Mouse (Mus musculus) CH12.LX (cell line): ENCODE data around the gene Dnmbp. TPM values are rescaled to one million over a fixed set of nuclear protein-coding genes. Genes with fewer than 3 reads are reported as not detected.

Experiments used
- DNase-seq: peaks from one replicate; pipeline ENCODE4 v3.0.0-alpha.2; 2013; ENCODE audit errors: extremely low read depth
- H3K27ac ChIP-seq: 2 replicates; pipeline ENCODE4 v1.5.1; 2012; ENCODE audit warnings: low read depth, mild to moderate bottlenecking, control low read depth, moderate library complexity; ENCODE audit not compliant: insufficient read depth
- H3K27me3 ChIP-seq: replicated peaks from 2 replicates; pipeline ENCODE3; 2012; ENCODE audit warnings: inconsistent platforms
- H3K36me3 ChIP-seq, 2 experiments: replicated peaks in 1 of 2; 2 replicates each; pipeline versions ENCODE3 to v1.6.1; 2012; ENCODE audit warnings: inconsistent platforms in 1 of 2, low read length in 1 of 2, mild to moderate bottlenecking in 1 of 2, mixed read lengths in 1 of 2, moderate library complexity in 1 of 2; ENCODE audit not compliant: control insufficient read depth in 1 of 2, insufficient read depth in 1 of 2
- H3K4me1 ChIP-seq, 2 experiments: 2 replicates each; pipeline ENCODE4 v1.6.1; 2012; ENCODE audit warnings: inconsistent platforms in 1 of 2, moderate library complexity in 1 of 2; ENCODE audit not compliant: insufficient read depth in 2 of 2, control insufficient read depth in 1 of 2
- H3K4me2 ChIP-seq: 2 replicates; pipeline ENCODE4 v1.6.1; 2012; ENCODE audit warnings: low read depth, mild to moderate bottlenecking, control low read depth; ENCODE audit not compliant: poor library complexity, insufficient read depth, severe bottlenecking
- H3K4me3 ChIP-seq, 3 experiments: fragments of 150-350 bp in 1 of 3; sonication (generic) in 1 of 3; replicated peaks in 1 of 3; 2 replicates each; pipeline versions ENCODE3 to v1.5.1; 2011 to 2012; ENCODE audit warnings: low read depth in 2 of 3, low read length in 2 of 3, mild to moderate bottlenecking in 2 of 3, moderate library complexity in 2 of 3, control low read depth in 1 of 3, improper control_type of control experiment in 1 of 3, inconsistent platforms in 1 of 3, mixed read lengths in 1 of 3; ENCODE audit not compliant: poor library complexity in 1 of 3
- H3K79me2 ChIP-seq: replicated peaks from 2 replicates; pipeline ENCODE4 v1.6.1; 2012; ENCODE audit warnings: mild to moderate bottlenecking, moderate library complexity; ENCODE audit not compliant: control insufficient read depth, poor library complexity, insufficient read depth, severe bottlenecking; ENCODE audit errors: extremely low read depth
- H3K9ac ChIP-seq: 2 replicates; pipeline ENCODE4 v1.6.1; 2012; ENCODE audit warnings: low read depth, mild to moderate bottlenecking, control low read depth, moderate library complexity; ENCODE audit not compliant: insufficient read depth
- H3K9me3 ChIP-seq: replicated peaks from 2 replicates; pipeline ENCODE3; 2012; ENCODE audit warnings: low read length, inconsistent platforms, mixed read lengths
- BHLHE40 ChIP-seq: IDR thresholded peaks from 2 replicates; pipeline ENCODE4 v1.6.1; 2011; ENCODE audit warnings: mild to moderate bottlenecking, low read depth, low read length, improper control_type of control experiment
- CHD2 ChIP-seq: IDR thresholded peaks from 2 replicates; pipeline ENCODE4 v1.6.1; 2011; ENCODE audit warnings: low read length, improper control_type of control experiment
- CTCF ChIP-seq, 2 experiments: IDR thresholded peaks in 1 of 2; conservative IDR thresholded peaks in 1 of 2; 2 replicates each; pipeline ENCODE4 v1.5.1; 2011 to 2012; ENCODE audit warnings: low read depth in 2 of 2, low read length in 2 of 2, improper control_type of control experiment in 1 of 2, inconsistent platforms in 1 of 2, mild to moderate bottlenecking in 1 of 2, moderate library complexity in 1 of 2
- ELF1 ChIP-seq: IDR thresholded peaks from 2 replicates; pipeline ENCODE4 v1.6.1; 2014; ENCODE audit warnings: low read depth, mild to moderate bottlenecking, inconsistent platforms, low read length, improper control_type of control experiment
- EP300 ChIP-seq: IDR thresholded peaks from 2 replicates; pipeline ENCODE4 v1.6.1; 2011; ENCODE audit warnings: low read length, improper control_type of control experiment
- ETS1 ChIP-seq: conservative IDR thresholded peaks from 2 replicates; pipeline ENCODE4 v1.6.1; 2012; ENCODE audit warnings: low read depth, mild to moderate bottlenecking, inconsistent platforms, low read length, improper control_type of control experiment, moderate library complexity
- IRF4 ChIP-seq: IDR thresholded peaks from 2 replicates; pipeline ENCODE4 v1.6.1; 2014; ENCODE audit warnings: low read depth, mild to moderate bottlenecking, inconsistent platforms, low read length, improper control_type of control experiment
- JUND ChIP-seq: conservative IDR thresholded peaks from 2 replicates; pipeline ENCODE4 v1.6.1; 2011; ENCODE audit warnings: low read depth, low read length, improper control_type of control experiment
- MAZ ChIP-seq: IDR thresholded peaks from 2 replicates; pipeline ENCODE4 v1.6.1; 2012; ENCODE audit warnings: low read depth, mild to moderate bottlenecking, inconsistent platforms, low read length, improper control_type of control experiment, moderate library complexity
- MEF2A ChIP-seq: IDR thresholded peaks from 2 replicates; pipeline ENCODE4 v1.6.1; 2014; ENCODE audit warnings: low read depth, mild to moderate bottlenecking, inconsistent platforms, low read length, improper control_type of control experiment, borderline replicate concordance
- MXI1 ChIP-seq: IDR thresholded peaks from 2 replicates; pipeline ENCODE4 v1.6.1; 2011; ENCODE audit warnings: mild to moderate bottlenecking, low read depth, low read length, improper control_type of control experiment
- MYC ChIP-seq: IDR thresholded peaks from 2 replicates; pipeline ENCODE4 v1.6.1; 2011; ENCODE audit warnings: low read depth, mild to moderate bottlenecking, improper control_type of control experiment, low read length
- NELFE ChIP-seq: IDR thresholded peaks from 2 replicates; pipeline ENCODE4 v1.6.1; 2011; ENCODE audit warnings: low read depth, low read length, improper control_type of control experiment
- PAX5 ChIP-seq: IDR thresholded peaks from 2 replicates; pipeline ENCODE4 v1.6.1; 2012; ENCODE audit warnings: low read length, inconsistent platforms, mixed read lengths
- POLR2A ChIP-seq: IDR thresholded peaks from 2 replicates; pipeline ENCODE4 v1.6.1; 2011; ENCODE audit warnings: low read depth, mild to moderate bottlenecking, improper control_type of control experiment, low read length
- POLR2AphosphoS2 ChIP-seq: IDR thresholded peaks from 2 replicates; pipeline ENCODE4 v1.6.1; 2011; ENCODE audit warnings: low read depth, low read length, improper control_type of control experiment
- SIN3A ChIP-seq: IDR thresholded peaks from 2 replicates; pipeline ENCODE4 v1.6.1; 2012; ENCODE audit warnings: low read length, improper control_type of control experiment, inconsistent platforms
- SMC3 ChIP-seq: IDR thresholded peaks from 2 replicates; pipeline ENCODE4 v1.6.1; 2011; ENCODE audit warnings: low read depth, low read length, improper control_type of control experiment
- UBTF ChIP-seq: IDR thresholded peaks from 2 replicates; pipeline ENCODE4 v1.6.1; 2012; ENCODE audit warnings: low read depth, mild to moderate bottlenecking, inconsistent platforms, low read length, improper control_type of control experiment, moderate library complexity
- ZC3H11A ChIP-seq: IDR thresholded peaks from 2 replicates; pipeline ENCODE4 v1.6.1; 2012; ENCODE audit warnings: low read depth, mild to moderate bottlenecking, inconsistent platforms, low read length, improper control_type of control experiment
- ZKSCAN1 ChIP-seq: IDR thresholded peaks from 2 replicates; pipeline ENCODE4 v1.6.1; 2012; ENCODE audit warnings: low read depth, inconsistent platforms, low read length, improper control_type of control experiment, borderline replicate concordance
- ZMIZ1 ChIP-seq: IDR thresholded peaks from 2 replicates; pipeline ENCODE4 v1.6.1; 2012; ENCODE audit warnings: low read depth, mild to moderate bottlenecking, inconsistent platforms, low read length, improper control_type of control experiment
- ZNF384 ChIP-seq: IDR thresholded peaks from 2 replicates; pipeline ENCODE4 v1.6.1; 2012; ENCODE audit warnings: low read depth, low read length, improper control_type of control experiment, inconsistent platforms
- dilution Hi-C: fragments of 300-500 bp; cut with MboI; formaldehyde crosslinking; loops from 2 replicates; pipeline ENCODE4 v1.14.3; 2020; ENCODE audit warnings: low sequenced_read_pairs; ENCODE audit not compliant: extremely low pct_unique_long_range_greater_than_20kb, extremely low pct_ligation_motif_present
- in situ Hi-C: fragments of 300-500 bp; cut with MboI; formaldehyde crosslinking; loops from 3 replicates; pipeline ENCODE4 v1.14.3; 2019; ENCODE audit warnings: low sequenced_read_pairs, low pct_ligation_motif_present, low pct_unique_long_range_greater_than_20kb, mixed read lengths
- polyA plus RNA-seq: library from polyadenylated mRNA; unstranded; fragments of >175 nt; gene quantifications from 2 replicates; pipeline ENCODE4 v1.2.1, GENCODE M21; 2012; ENCODE audit warnings: low read depth; ENCODE audit not compliant: insufficient read length
- total RNA-seq, 2 experiments: library from RNA; depleted of rRNA; stranded (reverse); fragments of 300-350 nt in 1 of 2; fragments of >200 nt in 1 of 2; gene quantifications; 2 replicates each; pipeline ENCODE4 v1.2.3; 2012 to 2014

Gene Dnmbp
- total and polyA plus RNA-seq, 3 experiments = 1.8 to 5.4 (median 2.3) TPM

GRCm38 (mm10) chr19:43851996-43852630, 87.9 kb downstream of the Dnmbp start:
- peak overlapping the region; percentile 10 to 55 (median 52) for H3K4me3 ChIP-seq
- dilution Hi-C loops (no loop called here), in situ Hi-C loops (no loop called here)
- H3K4me1 ChIP-seq = peaks cover 2 to 14% of the 10 kb centered on the region in 2 experiments; a peak in 3 of 4 replicates
- H3K4me2 ChIP-seq = peak overlapping the region; percentile 98
- peak; percentile 84 for DNase-seq
- H3K36me3 ChIP-seq = peaks cover 14 to 66% of the 10 kb centered on the region in 2 experiments
- no peaks in the 10 kb centered on the region for H3K9me3 ChIP-seq
- H3K27ac ChIP-seq = peak overlapping the region; percentile 60
- peak overlapping the region; percentile 59 for H3K9ac ChIP-seq
- no peaks in the 10 kb centered on the region for H3K79me2 ChIP-seq
- TF ChIP-seq ZKSCAN1 (no peak), MYC (no peak), UBTF (no peak), CTCF (conservative IDR thresholded peaks at IDR 0.05 in 1 of 2, IDR thresholded peaks at IDR 0.05 in 1 of 2; ENCODE audit: low read depth in 2 of 2, low read length in 2 of 2) (peak in 1 of 2 experiments; percentile 53; a peak in 2 of 4 replicates), EP300 (no peak), SMC3 (peak; percentile 29; the same call in 1 of the 2 replicates), SIN3A (no peak; the same call in 1 of the 2 replicates), JUND (no peak), IRF4 (0 out of 2 replicates have a peak, but pooled peaks have one; percentile 4), POLR2A (peak; percentile 73), ETS1 (no peak), MEF2A (0 out of 2 replicates have a peak, but pooled peaks have one; percentile 11), ELF1 (peak; percentile 73), MAZ (no peak), POLR2AphosphoS2 (no peak), NELFE (peak; percentile 54; the same call in 1 of the 2 replicates), BHLHE40 (no peak), MXI1 (peak; percentile 58; the same call in 1 of the 2 replicates)
- H3K27me3 ChIP-seq = no peaks in the 10 kb centered on the region

- Histone ChIP-seq H3K9me3 (no peaks in the 10 kb centered on the region), H3K27ac (no peak overlapping the region), H3K27me3 (no peaks in the 10 kb centered on the region), H3K4me3 (no peak overlapping the region), H3K4me1 (peaks cover 6 to 35% of the 10 kb centered on the region in 2 experiments; a peak in 3 of 4 replicates), H3K36me3 (peaks cover 14 to 54% of the 10 kb centered on the region in 2 experiments), H3K79me2 (no peaks in the 10 kb centered on the region), H3K4me2 (no peak overlapping the region)
- no peak for DNase-seq
- dilution Hi-C loops = no loop called here
- no peak for TF ChIP-seq ZKSCAN1
- no peak for TF ChIP-seq EP300
- TF ChIP-seq POLR2AphosphoS2 = no peak
- no peak for TF ChIP-seq POLR2A
- no peak for TF ChIP-seq MXI1
- TF ChIP-seq SIN3A = no peak
- TF ChIP-seq ZNF384 = no peak
- no peak for TF ChIP-seq SMC3
- TF ChIP-seq ZC3H11A = no peak
- no peak for TF ChIP-seq ZMIZ1
- TF ChIP-seq PAX5 = no peak
- TF ChIP-seq CHD2 = no peak
- TF ChIP-seq, all 38 proteins: peak for 0
- no peak overlapping the region for H3K9ac ChIP-seq
- in situ Hi-C loops = no loop called here
Observed at GRCm38 (mm10) chr19:43850026-43850425, 90.0 kb downstream of the Dnmbp start.
